Mouse (Mus musculus) lung, adult 2 months (tissue): Measurements from ENCODE around the gene Fam84a. TPM values are rescaled to one million over a fixed set of nuclear protein-coding genes. Genes with fewer than 3 reads are reported as not detected.

Experiments used
- DNase-seq: peaks from one replicate; pipeline ENCODE4 v3.0.0; 2022
- H3K4me1 ChIP-seq: fragments of 200-500 bp; 2 replicates; pipeline ENCODE4 v1.6.1; 2011; ENCODE audit warnings: low read length; ENCODE audit not compliant: control insufficient read depth, insufficient read depth
- H3K4me3 ChIP-seq: fragments of 200-500 bp; replicated peaks from 2 replicates; pipeline ENCODE3; 2011; ENCODE audit warnings: low read depth, mild to moderate bottlenecking, control low read depth, low read length; ENCODE audit errors: extremely low read depth
- CTCF ChIP-seq: fragments of 200-500 bp; IDR thresholded peaks from 2 replicates; pipeline ENCODE4 v1.5.1; 2011; ENCODE audit warnings: mild to moderate bottlenecking, low read length, control low read depth; ENCODE audit not compliant: insufficient read depth
- POLR2A ChIP-seq: fragments of 200-500 bp; IDR thresholded peaks from 2 replicates; pipeline ENCODE4 v1.6.1; 2011; ENCODE audit warnings: low read depth, mild to moderate bottlenecking, control low read depth, low read length, borderline replicate concordance; ENCODE audit errors: extremely low read depth
- WGBS: fragments of 180-500 bp; shearing (Covaris S2); methylation state at CpG from one replicate; pipeline ENCODE4 v1.1.7; 2018; 5-methylcytosine and 5-hydroxymethylcytosine counted together
- polyA plus RNA-seq: library from polyadenylated mRNA; depleted of rRNA; stranded (reverse); fragments of >200 nt; gene quantifications from 2 replicates; pipeline ENCODE4 v1.2.3, GENCODE M21; 2012; rRNA removed

The Fam84a gene
- polyA plus RNA-seq, result 6.3 and 7.3 TPM in 2 replicates

DNA sequence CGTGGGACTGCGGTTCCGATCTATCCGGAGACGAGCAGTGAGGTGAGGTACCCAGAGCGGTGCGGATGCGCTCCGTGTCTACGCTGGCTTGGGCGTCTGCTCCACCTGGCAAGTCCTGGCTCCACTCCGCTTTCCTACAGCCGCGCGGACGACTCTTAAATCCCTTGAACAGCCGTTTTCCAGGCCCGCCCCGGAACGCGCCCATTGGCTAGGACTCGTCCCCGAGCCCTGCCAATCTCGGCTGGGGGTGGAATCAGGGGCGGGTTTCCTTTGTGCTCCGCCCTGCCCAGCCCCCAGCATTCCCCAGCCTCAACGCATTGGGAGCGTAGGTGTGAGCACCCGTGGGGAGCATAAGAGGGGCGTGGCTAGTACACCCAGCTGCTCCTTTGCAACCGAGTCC, at the start of gene Fam84a:
Gene Fam84a (minus strand): TSS at position 134 of the 400 bp plus-strand sequence.
- peak; percentile 77 for DNase-seq
- H3K4me3 ChIP-seq, result peak within 1 kb of the TSS; percentile 66
- 2% methylated on average over 31 of the region's 31 CpGs for WGBS

DNA sequence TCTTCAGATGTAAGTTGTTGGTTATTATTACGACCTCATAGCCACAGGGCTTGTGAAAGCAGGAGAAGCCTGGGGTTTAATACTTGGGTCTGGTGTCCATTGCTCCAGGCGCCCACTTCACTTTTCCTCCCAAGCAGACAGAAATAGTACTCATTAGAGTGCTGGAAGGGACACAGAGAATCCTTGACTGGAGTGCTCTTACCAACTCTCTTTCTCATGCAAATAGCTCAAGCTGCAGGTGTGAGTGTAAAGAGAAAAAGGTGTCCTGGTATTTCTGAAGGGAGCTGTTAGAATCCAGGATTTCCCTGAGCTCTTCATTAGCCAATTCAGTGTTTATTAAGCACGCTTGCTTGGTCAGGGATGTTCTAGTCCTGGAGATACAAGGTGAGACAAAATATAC, 43.6 kb upstream of the Fam84a start:
- DNase-seq, result no peak
- TF ChIP-seq CTCF (no peak), POLR2A (no peak)
- no peak overlapping the region for H3K4me3 ChIP-seq
- 57% methylated on average over 3 of the region's 3 CpGs for WGBS
- H3K4me1 ChIP-seq, result no peaks in the 10 kb centered on the region

More for the DNA sequence above, at the start of gene Fam84a:
- TF ChIP-seq POLR2A, result peak; percentile 81; the same call in 1 of the 2 replicates
- TF ChIP-seq CTCF, result no peak
- peaks cover 4% of the 10 kb centered on the region; the same call in 1 of the 2 replicates for H3K4me1 ChIP-seq

DNA sequence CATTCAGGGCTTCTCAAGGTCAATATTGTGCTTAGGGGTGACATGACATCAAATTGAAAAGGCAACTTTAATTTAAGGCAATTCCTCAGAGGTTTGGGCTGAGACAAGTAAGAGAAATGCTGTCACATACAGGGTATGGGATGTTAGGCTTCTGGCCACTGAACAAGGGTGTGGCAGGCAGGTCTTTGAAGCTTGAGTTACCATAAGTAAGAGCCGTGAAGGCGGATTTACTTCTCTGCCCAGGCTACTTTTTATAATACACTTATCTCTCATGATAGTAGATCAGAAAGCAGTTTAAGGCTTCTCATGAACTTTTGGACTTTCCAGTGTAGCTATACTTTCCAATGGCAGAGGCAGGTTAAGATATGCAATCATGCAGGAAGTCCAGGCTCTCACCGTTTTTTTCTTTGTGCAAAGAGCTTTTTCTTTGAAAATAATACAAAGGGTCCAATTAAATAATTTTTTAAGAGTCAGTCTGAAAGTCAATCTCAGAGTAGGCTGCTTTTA, 34.9 kb upstream of the Fam84a start:
- no peak for DNase-seq
- Histone ChIP-seq H3K4me1 (no peaks in the 10 kb centered on the region), H3K4me3 (no peak overlapping the region)
- WGBS, result 72% methylated on average over 3 of the region's 3 CpGs
- TF ChIP-seq POLR2A (no peak), CTCF (no peak)

DNA sequence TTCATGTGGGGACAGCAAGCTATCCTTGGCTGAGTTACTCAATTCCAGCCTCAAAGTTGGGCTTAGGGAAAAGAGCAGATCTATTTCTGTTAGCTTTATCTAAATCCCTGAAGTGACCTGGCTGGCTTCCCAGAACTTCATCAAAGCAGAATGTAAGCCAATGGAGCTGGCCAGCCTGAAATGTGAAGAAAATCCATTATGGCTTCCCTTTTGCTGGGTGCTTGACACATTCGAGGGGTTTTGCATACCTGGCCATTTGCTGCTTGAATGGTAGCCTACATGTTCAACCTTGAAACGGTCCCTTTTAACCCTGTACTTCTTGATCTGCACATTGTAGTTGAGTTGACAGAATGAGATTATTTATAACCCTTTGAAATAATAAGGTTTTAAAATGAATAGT, 13.9 kb upstream of the Fam84a start:
- DNase-seq, result no peak
- 50% methylated on average over 2 of the region's 2 CpGs for WGBS
- TF ChIP-seq CTCF, result no peak
- no peak for TF ChIP-seq POLR2A
- no peaks in the 10 kb centered on the region for H3K4me1 ChIP-seq
- no peak overlapping the region for H3K4me3 ChIP-seq

DNA sequence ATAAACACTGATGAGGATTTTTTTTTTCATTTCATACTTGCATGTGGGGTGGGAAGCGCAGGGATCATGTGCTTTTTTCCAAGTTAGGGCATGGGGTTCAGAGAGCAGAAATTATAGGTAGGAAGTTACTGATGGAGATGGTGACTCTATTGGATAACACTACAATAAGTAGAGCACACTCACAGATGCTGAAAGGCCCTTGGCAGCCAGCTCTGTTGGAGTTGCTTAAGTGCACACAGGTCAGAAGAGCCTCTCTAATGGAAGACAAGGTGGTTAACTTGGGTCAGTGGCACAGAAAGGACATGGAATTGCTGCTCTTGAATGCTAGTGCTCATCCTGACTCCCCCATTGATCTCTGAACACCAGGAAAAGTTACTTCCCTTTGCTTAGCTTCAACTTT, 13.1 kb upstream of the Fam84a start:
- 88% methylated on average over 1 of the region's 1 CpGs for WGBS
- no peak for TF ChIP-seq POLR2A
- no peak for TF ChIP-seq CTCF
- DNase-seq, result no peak
- Histone ChIP-seq H3K4me3 (no peak overlapping the region), H3K4me1 (no peaks in the 10 kb centered on the region)

DNA sequence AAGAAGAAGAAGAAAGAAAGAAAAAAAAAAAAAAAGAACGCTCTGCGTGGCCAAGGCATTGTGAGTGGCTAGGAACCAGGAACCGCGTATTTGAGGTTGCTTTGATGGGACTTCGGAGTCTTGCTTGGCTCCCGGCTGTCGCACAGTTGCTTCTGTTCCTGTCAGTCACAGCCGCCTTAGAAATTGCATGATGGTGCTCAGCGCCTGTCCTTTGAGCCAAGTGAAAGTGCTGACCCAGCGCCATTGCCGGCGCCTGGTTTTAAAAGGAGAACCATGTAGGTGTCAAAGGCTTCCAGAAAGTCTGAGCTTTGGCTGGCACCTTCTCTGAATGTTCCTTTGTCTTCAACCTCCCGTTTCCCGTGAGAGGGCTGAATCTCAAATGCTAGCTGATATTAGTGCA, 572 bp upstream of the Fam84a start:
- 1% methylated on average over 14 of the region's 14 CpGs for WGBS
- peaks cover 4% of the 10 kb centered on the region; the same call in 1 of the 2 replicates for H3K4me1 ChIP-seq
- TF ChIP-seq CTCF (no peak), POLR2A (no peak)
- H3K4me3 ChIP-seq, result peak overlapping the region; percentile 48
- DNase-seq, result peak; percentile 12

DNA sequence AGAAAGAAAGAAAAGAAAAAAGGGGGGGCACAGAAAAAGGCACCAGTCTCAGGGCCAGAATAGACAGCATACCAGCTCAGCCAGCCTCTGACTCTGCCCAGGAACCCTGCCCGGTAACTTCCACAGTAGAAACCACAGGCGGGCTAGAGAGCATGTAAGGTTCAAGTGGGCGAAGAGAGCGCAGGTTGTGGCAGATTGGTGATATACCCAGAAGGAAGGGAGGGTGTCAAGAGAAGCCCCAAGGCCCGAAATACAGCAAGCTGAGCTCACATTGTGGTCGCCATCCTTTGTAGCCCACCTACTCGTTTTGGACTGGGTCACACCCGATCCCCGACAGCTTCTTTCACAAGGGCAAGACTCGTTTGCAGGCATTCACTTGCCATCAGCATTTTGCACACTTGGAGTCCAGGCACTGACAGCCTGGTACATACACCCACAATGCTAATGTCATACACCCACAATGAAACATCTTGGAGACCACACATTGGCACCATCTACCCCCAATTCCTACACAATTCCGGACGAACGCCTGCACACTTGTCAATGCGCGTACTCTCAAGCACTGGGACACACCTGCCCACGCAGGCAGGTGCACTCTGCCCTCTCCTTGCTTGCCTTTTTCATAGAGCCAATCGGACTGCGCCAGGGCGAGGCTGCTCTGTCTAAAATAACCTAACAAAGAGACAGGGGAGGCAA, 770 bp downstream of the Fam84a start:
- 8% methylated on average over 19 of the region's 19 CpGs for WGBS
- TF ChIP-seq POLR2A (no peak), CTCF (no peak)
- Histone ChIP-seq H3K4me1 (peaks cover 4% of the 10 kb centered on the region; the same call in 1 of the 2 replicates), H3K4me3 (peak overlapping the region; percentile 50)
- DNase-seq, result peak; percentile 33

DNA sequence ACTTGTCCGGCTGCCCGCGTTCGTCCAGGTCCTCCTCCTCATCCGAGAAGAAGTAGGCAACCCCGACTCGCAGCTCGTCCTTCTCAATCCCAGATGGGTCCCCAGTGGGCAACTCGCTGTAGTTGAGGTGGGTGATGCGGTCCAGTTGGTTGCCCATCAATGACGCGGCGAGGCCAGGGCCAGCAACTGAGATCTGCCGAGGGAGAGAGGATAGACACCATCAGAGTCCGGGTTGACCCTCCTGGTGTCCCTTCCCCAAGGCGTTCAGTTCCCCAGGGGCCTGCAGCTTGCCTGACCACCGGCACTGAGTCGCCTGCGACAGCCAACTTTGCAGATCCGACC, 1.3 kb downstream of the Fam84a start:
- WGBS, result 3% methylated on average over 20 of the region's 20 CpGs
- TF ChIP-seq POLR2A (no peak), CTCF (no peak)
- peak overlapping the region; percentile 12 for H3K4me3 ChIP-seq
- DNase-seq, result no peak
- H3K4me1 ChIP-seq, result peaks cover 4% of the 10 kb centered on the region; the same call in 1 of the 2 replicates

DNA sequence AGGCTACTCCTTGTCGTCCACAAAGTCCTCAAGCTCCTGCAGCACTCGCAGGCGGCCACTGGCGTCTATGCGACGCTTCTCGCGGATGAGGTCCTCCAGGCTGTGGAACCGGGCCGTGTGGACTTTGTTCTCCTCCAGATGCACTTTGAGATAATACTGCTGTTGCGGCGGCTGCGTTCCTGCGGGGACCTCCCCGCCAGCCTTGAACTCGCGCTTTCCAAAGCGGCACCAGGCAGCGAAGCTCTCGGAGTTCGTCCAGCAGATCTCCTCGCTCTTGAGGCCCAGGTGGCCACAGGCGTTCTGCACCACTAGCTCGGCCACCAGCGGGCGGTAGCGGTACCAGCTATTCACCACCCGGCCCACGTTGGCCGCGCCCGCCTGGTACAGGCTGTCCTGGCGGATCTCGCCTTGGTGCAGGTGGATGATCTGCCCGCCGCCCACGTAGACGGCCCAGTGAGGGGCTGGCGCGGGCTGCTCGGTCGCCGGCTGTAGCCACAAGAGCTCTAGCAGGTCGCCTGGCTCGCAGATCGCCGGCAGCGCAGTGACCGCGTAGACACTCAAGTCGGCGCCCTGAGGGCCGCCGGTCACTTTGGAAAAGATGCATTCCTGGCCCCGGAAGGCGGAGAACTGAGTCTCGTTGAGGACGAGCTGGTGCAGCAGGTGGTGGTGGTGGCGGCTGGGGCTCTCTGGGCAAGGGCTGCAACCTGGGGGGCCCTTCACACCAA, 1.8 kb downstream of the Fam84a start:
- peak; percentile 63 for DNase-seq
- Histone ChIP-seq H3K4me3 (peak overlapping the region; percentile 12), H3K4me1 (peaks cover 4% of the 10 kb centered on the region; the same call in 1 of the 2 replicates)
- peak; percentile 38; the same call in 1 of the 2 replicates for TF ChIP-seq CTCF
- TF ChIP-seq POLR2A, result no peak
- 1% methylated on average over 59 of the region's 59 CpGs for WGBS
